Mouse (Mus musculus) midbrain, embryonic 12.5 days (tissue): ENCODE results near the gene Defb48. TPM values are rescaled to one million over a fixed set of nuclear protein-coding genes. Genes with fewer than 3 reads are reported as not detected.

Experiments used
- ATAC-seq: fragments of 200-750 bp; cut with Nextera tagmentation; 2 replicates; pipeline ENCODE4 v1.8.0; 2017; ENCODE audit warnings: low read depth, moderate TSS enrichment, moderate library complexity; ENCODE audit not compliant: low FRiP score
- H3K27ac ChIP-seq: fragments of 300-500 bp; sonication (generic); replicated peaks from 2 replicates; pipeline ENCODE4 v1.5.1; 2016; ENCODE audit warnings: mild to moderate bottlenecking
- H3K27me3 ChIP-seq: fragments of 300-500 bp; sonication (generic); 2 replicates; pipeline ENCODE4 v1.6.1; 2016; ENCODE audit warnings: mild to moderate bottlenecking
- H3K36me3 ChIP-seq: fragments of 300-500 bp; sonication (generic); 2 replicates; pipeline ENCODE4 v1.6.1; 2016
- H3K4me1 ChIP-seq: fragments of 300-500 bp; sonication (generic); 2 replicates; pipeline ENCODE4 v1.6.1; 2016
- H3K4me2 ChIP-seq: fragments of 300-500 bp; sonication (generic); replicated peaks from 2 replicates; pipeline ENCODE4 v1.6.1; 2016; ENCODE audit warnings: mild to moderate bottlenecking, moderate library complexity
- H3K4me3 ChIP-seq: fragments of 300-500 bp; sonication (generic); 2 replicates; pipeline ENCODE4 v1.5.1; 2016; ENCODE audit warnings: mild to moderate bottlenecking
- H3K9ac ChIP-seq: fragments of 300-500 bp; sonication (generic); replicated peaks from 2 replicates; pipeline ENCODE4 v1.6.1; 2016; ENCODE audit warnings: mild to moderate bottlenecking, moderate library complexity
- H3K9me3 ChIP-seq: fragments of 300-500 bp; sonication (generic); 2 replicates; pipeline ENCODE4 v1.6.1; 2016; ENCODE audit warnings: mild to moderate bottlenecking
- WGBS: fragments of 180-500 bp; shearing (Covaris S2); methylation state at CpG from one replicate; pipeline ENCODE4 v1.1.7; 2016; 5-methylcytosine and 5-hydroxymethylcytosine counted together
- polyA plus RNA-seq: library from polyadenylated mRNA; unstranded; fragments of >200 nt; fragmentation: Nextera tagmentation; extraction: Ambion mirVana; gene quantifications from 2 replicates; pipeline ENCODE4 v1.2.1, GENCODE M21; 2016

The Defb48 gene
- polyA plus RNA-seq, 1 experiment from 2014 or later: not detected

DNA sequence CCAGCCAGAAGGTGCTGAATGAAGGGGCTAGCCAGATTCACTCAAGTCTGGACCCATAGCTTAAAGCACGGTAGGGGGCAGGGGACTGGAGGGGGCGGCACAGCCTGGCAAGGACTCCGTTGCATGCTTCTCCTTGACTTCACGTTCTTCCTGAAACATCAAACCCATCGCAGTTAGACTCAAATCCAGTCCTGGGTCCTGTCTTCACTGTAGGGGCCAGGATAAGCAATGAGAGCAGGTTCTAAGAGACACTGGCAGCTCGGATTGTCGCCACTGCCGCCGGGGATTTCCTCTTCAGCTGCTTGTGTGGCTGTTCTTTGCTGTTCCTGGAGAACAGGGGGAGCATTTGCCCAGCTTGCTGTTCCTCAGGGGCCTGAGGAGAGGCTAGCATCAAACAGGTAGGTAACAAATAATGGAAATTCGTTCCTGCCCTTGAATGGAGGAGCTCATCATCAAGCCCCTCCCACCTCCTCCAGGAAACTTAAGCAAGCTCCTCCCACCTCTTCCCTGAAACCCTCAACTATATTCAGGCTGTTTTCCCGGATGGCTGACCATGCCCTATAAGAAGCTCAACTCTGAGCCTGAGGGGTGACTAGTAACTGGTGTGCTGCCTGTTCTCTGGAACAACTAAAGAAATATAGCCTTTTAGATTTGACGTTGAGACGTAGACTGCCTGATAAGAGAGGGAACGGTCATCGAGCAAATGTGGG is 18.3 kb downstream of the Defb48 start:
- H3K27me3 ChIP-seq: no peaks in the 10 kb centered on the region
- H3K9me3 ChIP-seq: no peaks in the 10 kb centered on the region
- no peak overlapping the region for H3K9ac ChIP-seq
- H3K4me1 ChIP-seq: peaks cover 5% of the 10 kb centered on the region; the same call in 1 of the 2 replicates
- ATAC-seq: no peak
- WGBS: 31% methylated on average over 15 of the region's 15 CpGs
- no peak overlapping the region for H3K27ac ChIP-seq
- H3K4me2 ChIP-seq: peak overlapping the region; percentile 45
- peaks cover 6% of the 10 kb centered on the region; the same call in 1 of the 2 replicates for H3K36me3 ChIP-seq
- peak overlapping the region; percentile 26 for H3K4me3 ChIP-seq

DNA sequence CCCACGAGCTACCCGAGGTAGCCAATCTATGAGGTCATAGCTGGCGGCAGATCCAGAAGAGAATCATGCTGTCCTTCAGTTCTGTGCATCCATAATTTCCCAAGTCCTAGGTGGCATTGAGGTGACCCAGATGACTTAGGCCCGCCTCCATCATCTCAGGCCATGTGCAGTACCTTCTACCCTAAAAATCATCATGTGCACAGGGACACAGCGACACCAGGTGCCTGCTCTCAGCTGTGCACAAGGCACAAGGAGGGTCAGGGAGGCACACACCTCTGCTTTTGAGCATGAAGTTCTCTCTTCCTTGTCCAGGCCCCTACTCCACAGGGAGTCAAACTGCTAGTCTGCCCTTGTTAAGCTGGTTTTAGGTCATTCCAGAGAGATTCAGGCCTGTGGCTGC is 19.0 kb downstream of the Defb48 start:
- no peak overlapping the region for H3K4me2 ChIP-seq
- H3K9me3 ChIP-seq: no peaks in the 10 kb centered on the region
- peaks cover 10% of the 10 kb centered on the region; the same call in 1 of the 2 replicates for H3K36me3 ChIP-seq
- H3K9ac ChIP-seq: no peak overlapping the region
- ATAC-seq: no peak
- 80% methylated on average over 5 of the region's 5 CpGs for WGBS
- H3K27me3 ChIP-seq: no peaks in the 10 kb centered on the region
- H3K4me1 ChIP-seq: peaks cover 5% of the 10 kb centered on the region; the same call in 1 of the 2 replicates
- no peak overlapping the region for H3K27ac ChIP-seq
- H3K4me3 ChIP-seq: no peak overlapping the region

- WGBS: 86% methylated on average over 4 of the region's 4 CpGs
- H3K9me3 ChIP-seq: no peaks in the 10 kb centered on the region
- peaks cover 5% of the 10 kb centered on the region; the same call in 1 of the 2 replicates for H3K4me1 ChIP-seq
- H3K27ac ChIP-seq: no peak overlapping the region
- no peak for ATAC-seq
- H3K27me3 ChIP-seq: no peaks in the 10 kb centered on the region
- H3K4me3 ChIP-seq: no peak overlapping the region
- no peak overlapping the region for H3K9ac ChIP-seq
- H3K36me3 ChIP-seq: peaks cover 16% of the 10 kb centered on the region
- no peak overlapping the region for H3K4me2 ChIP-seq
Observed at GRCm38 (mm10) chr14:62963632-62964031, 20.7 kb downstream of the Defb48 start.

DNA sequence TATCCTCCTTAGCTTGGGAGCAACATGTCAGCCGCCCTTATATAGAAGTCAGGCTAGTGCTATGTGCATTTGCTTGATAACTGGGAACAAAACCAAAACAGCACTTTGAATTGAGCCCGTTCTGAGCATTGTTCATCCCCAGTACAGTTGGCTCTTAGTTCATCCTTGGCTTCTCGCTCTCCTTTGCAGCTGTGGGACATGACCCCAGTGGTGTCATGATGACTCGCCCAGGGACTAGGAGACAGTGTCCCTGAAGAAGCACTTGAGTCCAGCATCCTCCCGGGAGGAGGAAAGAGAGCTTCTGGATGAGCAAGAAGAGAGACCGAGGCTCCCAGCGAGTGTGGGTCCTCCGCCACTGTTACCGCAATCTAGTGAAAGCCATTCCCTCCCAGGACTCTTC is 28.2 kb downstream of the Defb48 start:
- no peak overlapping the region for H3K27ac ChIP-seq
- no peaks in the 10 kb centered on the region for H3K27me3 ChIP-seq
- H3K9me3 ChIP-seq: no peaks in the 10 kb centered on the region
- peaks cover 65% of the 10 kb centered on the region for H3K36me3 ChIP-seq
- ATAC-seq: no peak
- no peak overlapping the region for H3K4me2 ChIP-seq
- no peaks in the 10 kb centered on the region for H3K4me1 ChIP-seq
- H3K4me3 ChIP-seq: no peak overlapping the region
- 91% methylated on average over 9 of the region's 9 CpGs for WGBS
- H3K9ac ChIP-seq: no peak overlapping the region

- WGBS: 90% methylated on average over 3 of the region's 3 CpGs
Observed at GRCm38 (mm10) chr14:62946794-62947193, 37.5 kb downstream of the Defb48 start.

DNA sequence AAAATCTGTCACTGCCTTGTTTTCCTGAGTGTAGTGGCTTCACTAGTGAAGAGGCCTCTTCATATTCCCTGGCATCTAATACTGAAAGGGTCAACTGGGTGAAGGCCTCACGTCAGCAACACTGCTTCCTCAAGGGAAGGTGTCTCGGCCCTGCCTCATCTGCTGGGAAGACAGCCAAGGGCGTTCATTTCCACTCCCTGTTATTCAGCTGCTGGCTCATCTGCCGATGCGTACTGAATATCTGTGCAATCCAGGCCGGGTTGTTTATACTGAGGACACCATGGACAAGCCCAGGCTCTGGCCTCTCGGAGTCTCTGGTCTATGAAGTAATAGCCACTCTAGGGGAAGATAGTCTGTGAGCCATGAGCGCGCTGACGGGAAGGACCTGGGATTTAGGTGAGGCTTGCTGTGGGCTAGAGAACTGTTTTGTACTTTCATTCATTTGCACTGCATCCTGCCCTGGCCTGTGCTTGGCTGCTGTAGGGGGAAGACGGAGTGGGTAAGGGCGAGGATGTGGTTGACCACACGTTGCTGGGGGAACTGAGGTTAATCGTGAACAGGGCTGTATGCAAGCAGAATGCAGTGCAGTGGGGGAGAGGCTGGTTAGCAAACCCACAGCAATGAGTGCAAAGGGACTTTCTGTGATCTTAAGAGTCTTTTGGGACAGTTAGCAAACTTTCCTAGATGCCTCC is 43.8 kb downstream of the Defb48 start:
- no peaks in the 10 kb centered on the region for H3K4me1 ChIP-seq
- no peak overlapping the region for H3K4me3 ChIP-seq
- H3K4me2 ChIP-seq: no peak overlapping the region
- H3K27me3 ChIP-seq: no peaks in the 10 kb centered on the region
- 91% methylated on average over 14 of the region's 14 CpGs for WGBS
- H3K36me3 ChIP-seq: peaks cover 34% of the 10 kb centered on the region
- no peak overlapping the region for H3K27ac ChIP-seq
- peaks cover 3% of the 10 kb centered on the region; the same call in 1 of the 2 replicates for H3K9me3 ChIP-seq
- ATAC-seq: no peak
- no peak overlapping the region for H3K9ac ChIP-seq

More at GRCm38 (mm10) chr14:62946794-62947193, 37.5 kb downstream of the Defb48 start:
- no peak overlapping the region for H3K9ac ChIP-seq
- H3K9me3 ChIP-seq: no peaks in the 10 kb centered on the region
- no peak overlapping the region for H3K27ac ChIP-seq
- no peak overlapping the region for H3K4me2 ChIP-seq
- no peaks in the 10 kb centered on the region for H3K27me3 ChIP-seq
- H3K4me1 ChIP-seq: peaks cover 5% of the 10 kb centered on the region
- ATAC-seq: no peak
- no peak overlapping the region for H3K4me3 ChIP-seq
- peaks cover 31% of the 10 kb centered on the region for H3K36me3 ChIP-seq

GRCm38 (mm10) chr14:62939435-62939834 is 44.9 kb downstream of the Defb48 start:
- peaks cover 32% of the 10 kb centered on the region for H3K36me3 ChIP-seq
- WGBS: 100% methylated on average over 3 of the region's 3 CpGs

DNA sequence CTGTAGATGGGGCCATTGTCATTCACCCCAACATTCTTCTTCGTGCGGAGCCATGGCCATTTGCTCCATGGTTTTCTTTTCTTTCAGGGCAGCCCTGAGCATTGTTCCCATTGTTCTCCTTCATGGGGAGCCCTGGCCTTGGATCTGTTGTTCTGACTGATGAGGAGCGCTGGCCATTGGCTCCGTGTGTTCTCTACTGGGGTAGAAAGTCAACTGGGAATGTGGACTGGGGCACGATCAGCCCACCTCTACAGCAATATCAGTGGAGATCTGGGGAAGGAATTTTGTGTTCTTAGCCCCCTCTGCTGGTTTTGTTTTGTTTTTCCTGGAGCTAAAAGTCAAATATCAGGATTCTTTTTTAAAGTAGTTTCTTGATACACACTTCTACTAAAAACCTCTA is 46.6 kb downstream of the Defb48 start:
- peaks cover 31% of the 10 kb centered on the region for H3K36me3 ChIP-seq
- no peaks in the 10 kb centered on the region for H3K27me3 ChIP-seq
- peaks cover 3% of the 10 kb centered on the region; the same call in 1 of the 2 replicates for H3K9me3 ChIP-seq
- no peak overlapping the region for H3K4me2 ChIP-seq
- H3K4me1 ChIP-seq: no peaks in the 10 kb centered on the region
- H3K9ac ChIP-seq: no peak overlapping the region
- ATAC-seq: no peak
- no peak overlapping the region for H3K27ac ChIP-seq
- H3K4me3 ChIP-seq: no peak overlapping the region
- 68% methylated on average over 5 of the region's 5 CpGs for WGBS

More at GRCm38 (mm10) chr14:62939435-62939834, 44.9 kb downstream of the Defb48 start:
- ATAC-seq: no peak
- Histone ChIP-seq H3K27me3 (no peaks in the 10 kb centered on the region), H3K4me3 (no peak overlapping the region), H3K4me1 (no peaks in the 10 kb centered on the region), H3K9ac (no peak overlapping the region), H3K9me3 (peaks cover 3% of the 10 kb centered on the region; the same call in 1 of the 2 replicates), H3K4me2 (no peak overlapping the region), H3K27ac (no peak overlapping the region)

DNA sequence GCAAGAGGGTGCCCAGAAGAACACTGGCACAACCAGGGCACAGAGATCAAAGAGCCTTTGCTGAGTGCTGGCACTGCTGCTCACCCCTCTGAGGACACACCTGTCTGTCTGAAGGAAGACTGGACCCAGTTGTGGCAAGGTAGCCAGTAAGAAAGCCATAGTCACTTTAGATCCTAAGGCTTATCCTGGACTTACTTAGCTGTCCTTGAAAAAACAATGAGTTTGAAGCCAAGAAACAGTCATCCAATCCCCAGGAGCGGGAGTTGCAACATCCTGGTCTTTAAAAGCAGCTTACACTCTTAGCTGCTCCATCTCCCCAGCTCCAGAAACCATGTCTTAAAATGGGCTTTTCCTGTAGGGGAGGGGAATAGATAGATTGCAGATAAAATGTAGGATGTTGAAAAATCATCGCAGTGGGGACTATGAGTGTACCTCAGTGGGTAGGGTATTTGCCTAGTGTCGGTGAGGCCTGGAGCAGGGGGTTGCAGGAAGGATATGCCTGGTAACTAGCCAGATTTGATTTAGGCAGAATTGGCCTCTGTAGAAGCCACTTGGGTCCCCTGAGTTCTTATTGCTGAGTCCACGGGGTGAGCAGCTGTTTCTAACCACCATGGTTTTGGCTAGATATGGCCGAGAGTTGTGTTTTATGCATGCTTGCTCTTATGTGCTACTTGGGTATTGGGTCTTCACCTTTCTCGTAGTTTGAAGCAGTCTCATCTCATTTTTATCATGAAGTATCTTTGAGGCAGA is 47.5 kb downstream of the Defb48 start:
- Histone ChIP-seq H3K27me3 (no peaks in the 10 kb centered on the region), H3K4me2 (no peak overlapping the region), H3K9ac (no peak overlapping the region), H3K4me3 (no peak overlapping the region), H3K4me1 (no peaks in the 10 kb centered on the region), H3K36me3 (peaks cover 28% of the 10 kb centered on the region), H3K9me3 (peaks cover 3% of the 10 kb centered on the region; the same call in 1 of the 2 replicates), H3K27ac (no peak overlapping the region)
- no peak for ATAC-seq
- 94% methylated on average over 6 of the region's 6 CpGs for WGBS

- ATAC-seq: no peak
Observed at GRCm38 (mm10) chr14:62935361-62935760, 48.9 kb downstream of the Defb48 start.

GRCm38 (mm10) chr14:62928101-62928541 is 56.2 kb downstream of the Defb48 start:
- no peak for ATAC-seq
- Histone ChIP-seq H3K4me3 (no peak overlapping the region), H3K36me3 (peaks cover 27% of the 10 kb centered on the region), H3K27me3 (no peaks in the 10 kb centered on the region), H3K4me2 (no peak overlapping the region), H3K27ac (no peak overlapping the region), H3K9ac (no peak overlapping the region), H3K9me3 (no peaks in the 10 kb centered on the region), H3K4me1 (no peaks in the 10 kb centered on the region)
- WGBS: 85% methylated on average over 5 of the region's 5 CpGs

More at GRCm38 (mm10) chr14:62935361-62935760, 48.9 kb downstream of the Defb48 start:
- Histone ChIP-seq H3K4me2 (no peak overlapping the region), H3K27ac (no peak overlapping the region), H3K4me1 (no peaks in the 10 kb centered on the region), H3K9me3 (peaks cover 3% of the 10 kb centered on the region; the same call in 1 of the 2 replicates), H3K36me3 (peaks cover 38% of the 10 kb centered on the region), H3K27me3 (no peaks in the 10 kb centered on the region), H3K4me3 (no peak overlapping the region), H3K9ac (no peak overlapping the region)
- WGBS: 91% methylated on average over 9 of the region's 9 CpGs
